Mouse (Mus musculus): Measurements from ENCODE around the gene Gli1.

- TF ChIP-seq MAFK (IDR thresholded peaks at IDR 0.05; ENCODE audit: insufficient read depth, low read depth, low read length) (no peak), CHD2 (IDR thresholded peaks at IDR 0.05; ENCODE audit: low read depth, low read length) (no peak), HCFC1 (IDR thresholded peaks at IDR 0.05; ENCODE audit: borderline replicate concordance, insufficient read depth, low read length) (no peak)
These were observed 9.4 kb downstream of the Gli1 start for GRCm38 (mm10) chr10:127332211-127332874.
